Mouse (Mus musculus): ENCODE measurements at regions not wholly inside any gene's neighbourhood (a gene's known extent, or its start where the extent isn't known, plus 50 kb on each side); places are given as distances from the start of the nearest gene placed in this dataset.
A peak's percentile ranks its signal among the peaks of the same experiment; 100 is the strongest.
"Not testable (repeated sequence)": the region's sequence is repeated elsewhere in the genome, so short reads cannot be mapped to it uniquely, and the experiment has no call there.

DNA sequence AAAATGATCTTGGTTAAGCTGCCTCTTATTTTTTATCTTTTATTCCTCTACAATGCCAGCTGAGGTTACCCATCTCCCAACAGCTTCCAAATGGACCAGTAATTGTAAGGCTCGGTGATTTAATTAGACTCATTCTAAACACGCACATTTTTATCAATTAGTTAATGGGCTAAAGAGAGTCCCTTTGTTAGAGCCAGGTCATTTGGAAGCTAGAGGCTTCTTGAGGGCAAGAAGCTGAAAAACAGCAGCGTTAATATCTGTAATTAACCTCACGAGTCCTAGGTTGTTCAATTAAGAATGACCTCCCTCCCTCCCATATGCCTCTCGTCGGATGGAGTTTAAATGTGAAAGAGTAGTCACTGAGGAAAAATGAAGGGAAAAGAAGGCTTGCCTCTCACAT lies 66.5 kb downstream of the Otx2 start:
- no peak for DNase-seq (ENCODE audit: low spot score)
- 75% methylated on average over 6 of the region's 6 CpGs for WGBS

DNA sequence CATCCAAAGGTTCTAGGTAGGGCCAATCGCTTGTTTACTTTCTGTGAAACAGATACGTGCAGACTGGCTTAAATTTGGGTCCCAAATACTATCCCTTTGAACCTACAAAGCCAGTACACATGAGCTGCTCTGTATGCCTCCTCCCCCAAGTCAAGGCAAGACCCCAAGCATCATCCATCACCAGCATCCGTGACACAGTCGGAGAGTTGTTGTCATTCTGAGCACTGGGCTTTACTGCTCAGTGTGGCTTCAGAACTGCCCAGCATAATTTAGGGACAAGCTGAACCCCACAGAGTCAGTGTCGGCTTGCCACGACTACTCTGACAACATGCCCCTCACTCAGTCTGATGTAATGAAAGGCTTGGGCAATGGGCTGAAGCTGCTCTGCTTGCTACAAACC lies 70.1 kb downstream of the Otx2 start:
- Histone ChIP-seq H3K36me3 (no peaks in the 10 kb centered on the region), H3K27ac (replicated peaks) (no peak overlapping the region), H3K27me3 (ENCODE audit: low read depth, poor library complexity, severe bottlenecking) (no peaks in the 10 kb centered on the region), H3K4me3 (no peak overlapping the region), H3K9me3 (replicated peaks) (no peaks in the 10 kb centered on the region), H3K4me1 (peaks cover 3% of the 10 kb centered on the region)
- 88% methylated on average over 6 of the region's 6 CpGs for WGBS
- DNase-seq (ENCODE audit: low spot score): no peak

More for the DNA sequence above, 66.5 kb downstream of the Otx2 start:
- H3K4me3 ChIP-seq: no peak overlapping the region
- peaks cover 7% of the 10 kb centered on the region for H3K4me1 ChIP-seq
- no peaks in the 10 kb centered on the region for H3K36me3 ChIP-seq
- H3K27me3 ChIP-seq (ENCODE audit: low read depth, poor library complexity, severe bottlenecking): no peaks in the 10 kb centered on the region
- H3K27ac ChIP-seq (replicated peaks): no peak overlapping the region
- H3K9me3 ChIP-seq (replicated peaks): no peaks in the 10 kb centered on the region

DNA sequence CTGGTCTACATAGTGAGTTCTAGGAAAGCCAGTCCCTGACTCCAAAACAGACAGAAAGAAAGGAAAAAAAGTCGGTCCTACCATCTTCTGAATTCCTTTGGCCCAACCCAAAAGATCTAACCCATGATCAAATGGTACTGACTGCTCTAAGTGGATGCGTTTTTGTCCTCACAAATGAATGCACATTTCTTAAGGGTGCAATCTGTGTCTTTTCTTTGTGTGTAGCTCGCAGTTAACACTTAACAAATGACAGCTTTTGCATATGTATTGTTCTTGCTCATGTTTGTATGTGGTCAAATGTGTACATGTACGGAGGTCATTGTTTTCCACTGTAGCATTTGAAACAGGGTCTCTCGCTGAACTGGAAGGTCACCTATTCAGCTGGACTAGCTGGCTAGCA lies 79.3 kb downstream of the Otx2 start:
- no peak overlapping the region for H3K27ac ChIP-seq (replicated peaks)
- no peak for DNase-seq (ENCODE audit: low spot score)
- no peaks in the 10 kb centered on the region for H3K27me3 ChIP-seq (ENCODE audit: low read depth, poor library complexity, severe bottlenecking)
- no peak overlapping the region for H3K4me3 ChIP-seq
- H3K36me3 ChIP-seq: no peaks in the 10 kb centered on the region
- H3K4me1 ChIP-seq: peaks cover 15% of the 10 kb centered on the region
- 88% methylated on average over 5 of the region's 5 CpGs for WGBS
- no peaks in the 10 kb centered on the region for H3K9me3 ChIP-seq (replicated peaks)

DNA sequence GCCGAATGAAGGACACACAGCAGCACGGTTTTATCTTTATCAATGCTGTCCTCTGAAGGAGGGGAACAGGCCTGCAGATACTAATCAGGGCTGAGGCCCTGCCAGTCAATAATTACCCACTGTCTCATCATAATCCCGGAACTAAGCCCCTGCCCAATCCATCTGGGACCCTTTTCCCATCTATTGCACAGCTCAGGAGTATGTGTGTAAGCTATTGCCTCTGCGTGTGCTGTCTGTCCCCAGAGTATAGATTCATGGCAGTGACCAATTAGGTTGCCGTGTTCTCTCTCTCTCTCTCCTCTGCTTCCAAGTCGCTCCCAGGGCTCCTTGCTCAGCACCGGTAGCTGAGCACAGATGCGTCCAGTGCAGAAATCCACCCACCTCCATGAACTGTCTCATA lies 80.3 kb downstream of the Otx2 start:
- WGBS: 78% methylated on average over 8 of the region's 8 CpGs
- DNase-seq (ENCODE audit: low spot score): no peak
- peak overlapping the region; percentile 63; the same call in 1 of the 2 replicates for H3K27ac ChIP-seq (replicated peaks)
- peaks cover 18% of the 10 kb centered on the region for H3K4me1 ChIP-seq
- H3K36me3 ChIP-seq: no peaks in the 10 kb centered on the region
- H3K9me3 ChIP-seq (replicated peaks): no peaks in the 10 kb centered on the region
- no peaks in the 10 kb centered on the region for H3K27me3 ChIP-seq (ENCODE audit: low read depth, poor library complexity, severe bottlenecking)
- H3K4me3 ChIP-seq: no peak overlapping the region

DNA sequence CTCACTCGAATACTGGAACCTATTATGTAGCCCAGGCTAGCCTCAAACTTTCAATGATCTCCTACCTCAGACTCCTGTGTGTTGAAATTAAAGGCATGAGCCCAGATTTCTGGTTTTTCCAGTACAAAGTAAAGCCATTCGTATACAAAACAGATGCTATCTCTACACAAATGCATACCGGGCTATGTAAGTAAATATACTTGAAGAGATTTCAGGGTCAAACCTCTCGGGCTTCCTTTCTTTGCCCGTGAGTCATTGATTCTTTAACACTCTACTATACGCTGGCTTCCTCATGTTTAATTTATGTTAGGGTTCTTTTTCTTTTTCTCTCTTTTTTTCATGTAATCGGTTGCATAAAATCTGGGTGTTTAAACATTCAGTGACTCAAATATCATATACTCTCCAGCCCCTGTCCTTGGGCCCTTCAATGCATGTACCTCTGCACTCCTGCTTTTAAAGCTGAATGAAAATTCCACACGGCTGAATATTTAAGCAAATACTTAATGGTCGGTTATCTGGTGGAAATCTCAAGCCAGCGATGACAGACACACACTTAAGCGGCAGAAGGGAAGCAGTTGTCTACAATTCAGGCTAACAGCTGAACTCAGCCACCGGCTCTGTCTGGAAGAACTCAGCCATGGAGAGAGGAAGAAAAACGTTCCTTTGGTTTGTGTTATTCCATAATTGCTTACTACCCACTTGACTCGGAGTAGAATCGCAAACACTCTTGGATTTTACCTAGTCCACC lies 82.0 kb downstream of the Otx2 start:
- Histone ChIP-seq H3K4me3 (no peak overlapping the region), H3K36me3 (no peaks in the 10 kb centered on the region), H3K4me1 (peaks cover 18% of the 10 kb centered on the region), H3K27ac (replicated peaks) (no peak overlapping the region), H3K9me3 (replicated peaks) (no peaks in the 10 kb centered on the region), H3K27me3 (ENCODE audit: low read depth, poor library complexity, severe bottlenecking) (no peaks in the 10 kb centered on the region)
- no peak for DNase-seq (ENCODE audit: low spot score)
- WGBS: 84% methylated on average over 15 of the region's 15 CpGs

DNA sequence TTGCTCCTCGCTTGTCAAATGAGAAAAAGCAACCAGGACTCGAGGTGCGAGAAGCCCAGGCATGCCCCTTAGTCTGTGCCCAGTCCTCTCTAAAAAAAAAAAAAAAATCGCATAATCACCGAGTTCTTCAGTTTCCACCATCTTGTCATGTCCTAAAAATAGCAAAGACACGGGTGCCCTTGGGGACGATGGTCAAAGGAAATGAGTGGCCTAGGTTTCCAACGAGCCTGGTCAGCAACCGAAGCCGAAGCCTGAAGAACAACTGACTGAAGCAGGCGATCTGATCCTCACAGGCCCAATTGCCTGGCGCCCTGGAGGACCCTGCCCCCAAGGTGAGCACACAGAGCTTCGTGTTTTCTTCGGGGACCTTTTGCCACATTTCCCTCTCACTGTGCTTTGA lies 83.2 kb downstream of the Otx2 start:
- no peak for DNase-seq (ENCODE audit: low spot score)
- H3K4me1 ChIP-seq: peaks cover 18% of the 10 kb centered on the region
- no peak overlapping the region for H3K4me3 ChIP-seq
- H3K9me3 ChIP-seq (replicated peaks): no peaks in the 10 kb centered on the region
- no peaks in the 10 kb centered on the region for H3K27me3 ChIP-seq (ENCODE audit: low read depth, poor library complexity, severe bottlenecking)
- H3K36me3 ChIP-seq: no peaks in the 10 kb centered on the region
- WGBS: 66% methylated on average over 14 of the region's 14 CpGs
- 0 out of 2 replicates have a peak overlapping the region, but pooled peaks have one; percentile 55 for H3K27ac ChIP-seq (replicated peaks)

DNA sequence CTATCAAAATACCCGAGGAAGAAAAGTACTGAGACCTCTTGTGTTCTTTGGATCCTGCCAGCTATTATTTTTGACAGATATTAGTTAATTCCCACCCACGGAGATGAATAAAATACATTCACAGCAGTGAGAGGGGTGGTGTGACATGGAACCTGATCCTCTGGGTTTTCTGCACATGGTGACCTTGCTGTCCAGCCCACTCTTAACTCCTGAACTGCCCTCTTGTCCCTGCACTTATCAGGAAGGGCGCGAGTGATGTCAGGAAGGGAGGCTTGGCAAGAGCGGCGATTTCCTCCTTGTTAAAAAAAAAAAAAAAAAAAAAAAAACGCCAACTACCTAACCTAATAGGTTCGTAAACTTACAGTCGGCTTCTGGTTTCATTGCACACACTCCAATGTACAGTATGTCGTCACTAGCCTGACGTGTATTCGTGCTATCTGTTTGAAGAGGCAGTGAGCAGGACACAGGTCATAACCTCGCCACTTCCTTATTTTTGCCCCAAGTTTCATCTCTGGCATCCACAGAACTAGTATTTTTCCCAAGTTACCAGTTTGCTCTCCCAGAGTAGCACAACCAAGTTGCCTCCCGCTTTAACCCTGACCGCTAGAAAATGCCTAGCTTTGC lies 83.8 kb downstream of the Otx2 start:
- H3K27ac ChIP-seq (replicated peaks): 0 out of 2 replicates have a peak overlapping the region, but pooled peaks have one; percentile 55
- H3K4me3 ChIP-seq: no peak overlapping the region
- no peaks in the 10 kb centered on the region for H3K9me3 ChIP-seq (replicated peaks)
- no peaks in the 10 kb centered on the region for H3K27me3 ChIP-seq (ENCODE audit: low read depth, poor library complexity, severe bottlenecking)
- DNase-seq (ENCODE audit: low spot score): no peak
- 77% methylated on average over 15 of the region's 15 CpGs for WGBS
- peaks cover 18% of the 10 kb centered on the region for H3K4me1 ChIP-seq
- H3K36me3 ChIP-seq: no peaks in the 10 kb centered on the region

DNA sequence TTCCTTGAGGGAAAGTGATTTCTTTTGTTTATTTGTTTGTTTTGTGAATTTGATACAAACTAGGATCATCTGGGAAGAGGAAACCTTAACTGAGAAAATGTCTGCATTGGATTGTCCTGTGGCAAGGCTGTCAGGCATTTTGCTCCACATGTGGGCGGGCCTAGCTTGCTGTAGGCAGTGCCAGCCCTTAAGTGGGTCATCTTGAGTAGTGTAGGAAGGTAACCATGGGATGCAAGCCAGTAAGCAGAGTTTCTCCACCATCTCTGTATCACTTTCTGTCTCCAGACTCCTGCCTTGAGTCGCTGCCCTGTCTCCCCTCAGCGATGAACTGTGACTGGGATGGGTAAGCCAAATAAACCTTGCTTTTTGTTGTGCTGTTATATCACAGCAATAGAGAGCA lies 87.8 kb downstream of the Otx2 start:
- H3K27me3 ChIP-seq (ENCODE audit: low read depth, poor library complexity, severe bottlenecking): peaks cover 10% of the 10 kb centered on the region; the same call in 1 of the 2 replicates
- no peaks in the 10 kb centered on the region for H3K36me3 ChIP-seq
- no peak overlapping the region for H3K4me3 ChIP-seq
- DNase-seq (ENCODE audit: low spot score): no peak
- H3K4me1 ChIP-seq: peaks cover 25% of the 10 kb centered on the region
- no peaks in the 10 kb centered on the region for H3K9me3 ChIP-seq (replicated peaks)
- H3K27ac ChIP-seq (replicated peaks): no peak overlapping the region
- 93% methylated on average over 3 of the region's 3 CpGs for WGBS

DNA sequence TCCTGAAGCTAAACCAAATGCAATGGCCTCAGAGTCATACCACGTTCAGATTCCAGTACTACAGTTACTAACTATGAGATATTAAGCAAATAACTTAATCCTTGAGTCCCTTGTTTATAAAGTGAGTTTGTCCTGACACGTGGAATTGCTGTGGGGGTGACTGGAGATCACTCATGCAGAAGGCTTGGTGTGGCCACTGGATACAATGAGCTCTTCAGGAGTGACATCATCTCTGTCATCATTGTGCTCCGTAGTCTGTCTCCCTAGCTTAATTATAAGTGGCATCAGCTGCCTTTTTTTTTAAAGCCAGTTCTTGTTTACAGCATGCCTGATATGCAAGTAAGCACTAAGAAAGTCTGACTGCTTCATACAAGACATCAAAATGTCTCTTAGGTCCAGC lies 89.0 kb downstream of the Otx2 start:
- Histone ChIP-seq H3K4me3 (no peak overlapping the region), H3K4me1 (peaks cover 27% of the 10 kb centered on the region)
- 72% methylated on average over 3 of the region's 3 CpGs for WGBS

DNA sequence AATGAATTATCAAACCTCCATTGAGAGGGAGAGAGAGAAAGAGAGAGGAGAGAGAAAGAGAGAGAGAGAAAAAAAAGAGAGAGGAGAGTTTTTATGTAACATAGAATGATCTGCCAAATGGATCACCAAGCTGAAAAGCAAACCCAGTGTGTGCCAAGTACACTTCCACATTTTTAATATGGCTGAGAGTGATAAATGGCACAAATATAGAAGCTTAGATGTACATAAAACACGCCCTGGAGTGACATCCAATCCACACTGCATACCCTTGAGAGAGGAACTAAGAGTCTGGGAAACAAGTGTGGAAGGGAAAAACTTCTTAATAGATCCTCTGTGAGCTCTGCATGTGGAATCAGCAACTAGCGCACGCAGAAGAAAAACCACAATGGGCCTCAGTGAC lies 90.1 kb downstream of the Otx2 start:
- WGBS: 92% methylated on average over 3 of the region's 3 CpGs
- H3K9me3 ChIP-seq (replicated peaks): no peaks in the 10 kb centered on the region

More for the DNA sequence above, 89.0 kb downstream of the Otx2 start:
- no peaks in the 10 kb centered on the region for H3K9me3 ChIP-seq (replicated peaks)
- DNase-seq (ENCODE audit: low spot score): no peak
- H3K27ac ChIP-seq (replicated peaks): no peak overlapping the region
- H3K27me3 ChIP-seq (ENCODE audit: low read depth, poor library complexity, severe bottlenecking): peaks cover 12% of the 10 kb centered on the region; the same call in 1 of the 2 replicates
- H3K36me3 ChIP-seq: no peaks in the 10 kb centered on the region

DNA sequence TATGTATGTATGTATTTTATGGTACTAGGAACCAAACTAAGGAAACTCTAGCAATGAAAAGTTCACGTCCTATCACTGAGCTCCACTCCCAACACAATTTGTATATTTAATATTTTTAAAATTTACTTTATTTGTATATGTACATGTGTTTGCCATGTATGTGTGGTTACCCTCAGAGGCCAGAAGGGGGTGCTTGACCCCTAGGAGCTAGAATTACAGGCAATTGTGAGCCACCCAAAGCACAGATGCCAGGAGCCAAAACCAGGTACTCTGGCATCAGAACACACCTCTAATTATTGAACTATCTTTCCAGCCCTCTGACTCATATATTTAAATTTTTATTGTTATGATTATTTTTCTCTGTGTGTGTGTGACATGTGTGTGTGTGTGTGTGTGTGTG lies 91.5 kb downstream of the Otx2 start:
- H3K4me1 ChIP-seq: peaks cover 22% of the 10 kb centered on the region
- H3K27me3 ChIP-seq (ENCODE audit: low read depth, poor library complexity, severe bottlenecking): peaks cover 12% of the 10 kb centered on the region; the same call in 1 of the 2 replicates
- no peaks in the 10 kb centered on the region for H3K36me3 ChIP-seq
- H3K27ac ChIP-seq (replicated peaks): no peak overlapping the region
- 84% methylated on average over 1 of the region's 1 CpGs for WGBS
- no peaks in the 10 kb centered on the region for H3K9me3 ChIP-seq (replicated peaks)
- no peak overlapping the region for H3K4me3 ChIP-seq
- DNase-seq (ENCODE audit: low spot score): no peak

More for the DNA sequence above, 90.1 kb downstream of the Otx2 start:
- Histone ChIP-seq H3K36me3 (no peaks in the 10 kb centered on the region), H3K4me1 (peaks cover 22% of the 10 kb centered on the region), H3K27ac (replicated peaks) (no peak overlapping the region), H3K27me3 (ENCODE audit: low read depth, poor library complexity, severe bottlenecking) (peaks cover 12% of the 10 kb centered on the region; the same call in 1 of the 2 replicates), H3K4me3 (no peak overlapping the region)
- DNase-seq (ENCODE audit: low spot score): no peak

DNA sequence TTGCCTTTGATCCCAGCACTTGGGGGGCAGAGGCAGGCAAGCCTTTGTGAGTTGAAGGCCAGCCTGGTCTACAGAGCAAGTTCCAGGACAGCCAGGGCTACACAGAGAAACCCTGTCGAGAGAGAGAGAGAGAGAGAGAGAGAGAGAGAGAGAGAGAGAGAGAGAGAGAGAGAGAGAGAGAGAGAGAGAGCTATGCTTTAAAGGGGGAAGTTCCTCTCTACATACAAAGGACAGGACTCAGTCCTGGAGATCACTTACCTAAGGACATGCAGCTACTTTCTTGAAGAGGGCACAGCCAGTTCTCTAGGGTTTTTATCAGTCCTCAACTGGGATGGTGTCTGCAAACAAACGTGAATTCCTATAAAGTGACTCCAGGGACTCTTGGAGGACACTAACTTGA lies 92.3 kb downstream of the Otx2 start:
- H3K27me3 ChIP-seq (ENCODE audit: low read depth, poor library complexity, severe bottlenecking): peaks cover 12% of the 10 kb centered on the region; the same call in 1 of the 2 replicates
- peak overlapping the region; percentile 14; the same call in 1 of the 2 replicates for H3K27ac ChIP-seq (replicated peaks)
- H3K9me3 ChIP-seq (replicated peaks); H3K4me3 ChIP-seq; H3K36me3 ChIP-seq; DNase-seq (ENCODE audit: low spot score): not testable (repeated sequence)
- H3K4me1 ChIP-seq: peaks cover 22% of the 10 kb centered on the region
- WGBS: 21% methylated on average over 1 of the region's 2 CpGs

DNA sequence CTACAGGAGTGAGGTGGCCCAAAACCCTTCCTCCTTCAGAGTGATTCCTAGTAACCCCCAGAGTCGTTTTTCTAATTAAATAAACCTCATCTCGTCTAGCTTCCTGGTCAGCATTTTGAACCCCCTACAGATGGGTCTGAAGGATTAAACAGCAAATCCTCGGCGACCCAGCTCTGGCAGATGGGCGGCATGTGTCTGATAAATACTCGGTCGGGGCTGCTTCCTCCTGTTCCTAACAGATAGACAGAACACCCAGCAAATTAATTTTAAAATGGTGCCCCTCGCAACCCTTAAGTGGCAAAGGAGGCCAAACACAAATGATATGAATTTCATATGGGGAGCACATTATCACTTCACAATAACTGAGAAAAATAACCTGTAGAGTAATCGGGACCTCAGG lies 93.2 kb downstream of the Otx2 start:
- H3K36me3 ChIP-seq: no peaks in the 10 kb centered on the region
- H3K9me3 ChIP-seq (replicated peaks): no peaks in the 10 kb centered on the region
- peaks cover 22% of the 10 kb centered on the region for H3K4me1 ChIP-seq
- H3K27ac ChIP-seq (replicated peaks): peak overlapping the region; percentile 49
- H3K27me3 ChIP-seq (ENCODE audit: low read depth, poor library complexity, severe bottlenecking): peaks cover 12% of the 10 kb centered on the region; the same call in 1 of the 2 replicates
- WGBS: 23% methylated on average over 9 of the region's 9 CpGs
- H3K4me3 ChIP-seq: no peak overlapping the region
- no peak for DNase-seq (ENCODE audit: low spot score)
